Mouse (Mus musculus) CD4-positive, CD25-positive, alpha-beta regulatory T cell, adult 2 months (primary cell): ENCODE data around the gene Farp1.

Experiments
- DNase-seq: peaks from one replicate; pipeline ENCODE4 v3.0.0-alpha.2; 2012; ENCODE audit warnings: low read depth, low spot score

Gene Farp1

GRCm38 (mm10) chr14:121218620-121219019, 183.6 kb downstream of the Farp1 start:
- peak; percentile 29 for DNase-seq

GRCm38 (mm10) chr14:121219226-121220039, 184.4 kb downstream of the Farp1 start:
- no peak for DNase-seq

GRCm38 (mm10) chr14:121220040-121220322, 185.0 kb downstream of the Farp1 start:
- no peak for DNase-seq

- DNase-seq, result peak; percentile 44
Measured at GRCm38 (mm10) chr14:121220723-121221122, 185.7 kb downstream of the Farp1 start.

GRCm38 (mm10) chr14:121225804-121226203, 190.8 kb downstream of the Farp1 start:
- no peak for DNase-seq

- no peak for DNase-seq
Measured at GRCm38 (mm10) chr14:121229036-121229773, 194.2 kb downstream of the Farp1 start.

GRCm38 (mm10) chr14:121231232-121231631, 196.2 kb downstream of the Farp1 start:
- DNase-seq, result no peak

GRCm38 (mm10) chr14:121234741-121235307, 199.8 kb downstream of the Farp1 start:
- DNase-seq, result no peak

GRCm38 (mm10) chr14:121236736-121237135, 201.7 kb downstream of the Farp1 start:
- DNase-seq, result no peak

- DNase-seq, result no peak
Measured at GRCm38 (mm10) chr14:121238727-121239126, 203.7 kb downstream of the Farp1 start.

- DNase-seq, result no peak
Measured at GRCm38 (mm10) chr14:121239386-121239785, 204.4 kb downstream of the Farp1 start.

- DNase-seq, result no peak
Measured at GRCm38 (mm10) chr14:121244104-121244503, 209.1 kb downstream of the Farp1 start.

- no peak for DNase-seq
Measured at GRCm38 (mm10) chr14:121246048-121246731, 211.2 kb downstream of the Farp1 start.

- no peak for DNase-seq
Measured at GRCm38 (mm10) chr14:121247287-121247686, 212.3 kb downstream of the Farp1 start.

- no peak for DNase-seq
Measured at GRCm38 (mm10) chr14:121248346-121248745, 213.3 kb downstream of the Farp1 start.

- no peak for DNase-seq
Measured at GRCm38 (mm10) chr14:121251099-121251498, 216.1 kb downstream of the Farp1 start.

GRCm38 (mm10) chr14:121251708-121252107, 216.7 kb downstream of the Farp1 start:
- no peak for DNase-seq

- no peak for DNase-seq
Measured at GRCm38 (mm10) chr14:121252542-121252941, 217.5 kb downstream of the Farp1 start.

GRCm38 (mm10) chr14:121254869-121255268, 219.9 kb downstream of the Farp1 start:
- no peak for DNase-seq

- DNase-seq, result no peak
Measured at GRCm38 (mm10) chr14:121255469-121255868, 220.5 kb downstream of the Farp1 start.

- DNase-seq, result no peak
Measured at GRCm38 (mm10) chr14:121256896-121257295, 221.9 kb downstream of the Farp1 start.

GRCm38 (mm10) chr14:121259332-121259731, 224.3 kb downstream of the Farp1 start:
- no peak for DNase-seq
